12 mouse cellular contexts compared by ENCODE assay signal in the genomic region with DNA sequence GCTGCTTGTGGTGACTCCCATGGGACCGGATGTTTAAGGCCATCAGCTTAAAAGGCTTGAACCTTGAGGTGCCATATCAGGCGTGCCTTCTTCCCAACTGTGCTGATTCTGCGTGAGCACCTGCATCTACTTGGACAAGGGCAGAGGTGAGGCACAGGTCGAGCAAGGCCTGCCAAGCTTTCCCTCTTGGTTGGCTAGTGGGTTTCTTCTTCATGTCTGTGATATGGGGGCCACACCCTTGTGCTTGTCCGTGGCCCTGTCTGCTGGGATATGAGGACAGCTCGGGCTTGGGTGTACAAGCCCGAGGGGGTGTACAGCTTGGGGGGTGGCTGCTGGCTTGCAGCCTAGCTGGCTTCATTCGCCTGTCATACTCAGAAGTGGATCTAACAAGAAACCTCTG. TPM values are rescaled to one million over a fixed set of nuclear protein-coding genes. Genes with fewer than 3 reads are reported as not detected.
DNase-seq lines count a peak whose midpoint lies in the region; ATAC-seq and TF ChIP-seq lines count a peak whose summit lies in the region.
"Had no signal": no experiment of that assay in that cellular context is flagged by ENCODE, and none has a peak within 500 bp of the region (broad histone marks: within the 10 kb centered on the region; RNA-seq: fewer than 3 reads in every experiment).

No protein-coding gene starts in this region.

- peaks cover 9% of the 10 kb centered on the region for H3K4me1 ChIP-seq in heart, embryonic 12.5 days (replicated peaks)
- peaks cover 14% of the 10 kb centered on the region for H3K4me1 ChIP-seq in kidney, adult 2 months (ENCODE audit: control insufficient read depth, insufficient read depth, low read length)
- H3K4me1 ChIP-seq in midbrain, postnatal 0 days (ENCODE audit: insufficient read depth, low read length), result no peaks in the 10 kb centered on the region
- peaks cover 33% of the 10 kb centered on the region for H3K4me1 ChIP-seq in midbrain, embryonic 10.5 days
- H3K4me1 ChIP-seq in liver, embryonic 11.5 days (replicated peaks; ENCODE audit: control insufficient read depth, insufficient read depth, low read length), result no peaks in the 10 kb centered on the region; the same call in 1 of the 2 replicates
- H3K4me1 ChIP-seq: liver, embryonic 15.5 days had no signal

- no peak overlapping the region for H3K27ac ChIP-seq in heart, embryonic 12.5 days (ENCODE audit: poor library complexity, severe bottlenecking)
- peak overlapping the region; percentile 89; the same call in 1 of the 2 replicates for H3K27ac ChIP-seq in kidney, adult 2 months (ENCODE audit: insufficient read depth, low read depth, low read length)
- peak overlapping the region; percentile 26; the same call in 1 of the 2 replicates for H3K27ac ChIP-seq in midbrain, postnatal 0 days (ENCODE audit: low read depth, low read length)
- no peak overlapping the region for H3K27ac ChIP-seq in midbrain, embryonic 10.5 days (replicated peaks)
- no peak overlapping the region for H3K27ac ChIP-seq in liver, embryonic 11.5 days (ENCODE audit: low read depth, low read length)
- H3K27ac ChIP-seq: liver, embryonic 15.5 days had no signal

- WGBS in heart, embryonic 12.5 days, result 81% methylated on average over 8 of the region's 8 CpGs
- WGBS in kidney, adult 2 months, result 70% methylated on average over 8 of the region's 8 CpGs
- WGBS in midbrain, postnatal 0 days, result 89% methylated on average over 8 of the region's 8 CpGs
- WGBS in midbrain, embryonic 10.5 days, result 91% methylated on average over 8 of the region's 8 CpGs
- 80% methylated on average over 8 of the region's 8 CpGs for WGBS in liver, embryonic 11.5 days

- no peaks in the 10 kb centered on the region for H3K36me3 ChIP-seq in heart, embryonic 12.5 days
- H3K36me3 ChIP-seq in kidney, adult 2 months (ENCODE audit: control insufficient read depth, insufficient read depth, low read length), result no peaks in the 10 kb centered on the region
- H3K36me3 ChIP-seq in midbrain, postnatal 0 days (ENCODE audit: insufficient read depth, low read length), result no peaks in the 10 kb centered on the region
- H3K36me3 ChIP-seq in midbrain, embryonic 10.5 days, result no peaks in the 10 kb centered on the region
- no peaks in the 10 kb centered on the region for H3K36me3 ChIP-seq in liver, embryonic 11.5 days (ENCODE audit: control insufficient read depth, insufficient read depth, low read length)
- H3K36me3 ChIP-seq: forebrain, embryonic 12.5 days; liver, embryonic 15.5 days had no signal

- H3K4me3 ChIP-seq in heart, embryonic 12.5 days, result no peak overlapping the region
- H3K4me3 ChIP-seq in kidney, adult 2 months (ENCODE audit: insufficient read depth, low read depth, low read length), result no peak overlapping the region
- H3K4me3 ChIP-seq in midbrain, postnatal 0 days (ENCODE audit: low read depth, low read length), result no peak overlapping the region
- no peak overlapping the region for H3K4me3 ChIP-seq in midbrain, embryonic 10.5 days
- H3K4me3 ChIP-seq in liver, embryonic 11.5 days (ENCODE audit: low read depth, low read length), result no peak overlapping the region
- H3K4me3 ChIP-seq: forebrain, embryonic 12.5 days; liver, embryonic 15.5 days had no signal

- H3K9me3 ChIP-seq in heart, embryonic 12.5 days (replicated peaks), result 0 out of 2 replicates have a peak, but pooled peaks cover 7% of the 10 kb centered on the region
- H3K9me3 ChIP-seq in midbrain, postnatal 0 days (ENCODE audit: low read length), result no peaks in the 10 kb centered on the region
- no peaks in the 10 kb centered on the region for H3K9me3 ChIP-seq in midbrain, embryonic 10.5 days (replicated peaks)
- no peaks in the 10 kb centered on the region for H3K9me3 ChIP-seq in liver, embryonic 11.5 days (ENCODE audit: control insufficient read depth, low read length)
- H3K9me3 ChIP-seq: forebrain, embryonic 12.5 days; liver, embryonic 15.5 days had no signal

- no peak for TF ChIP-seq CTCF in kidney, adult 2 months (conservative IDR thresholded peaks at IDR 0.05; ENCODE audit: insufficient read depth, insufficient read length, low read depth, low read length)
- no peak for TF ChIP-seq CTCF in midbrain, postnatal 0 days (IDR thresholded peaks at IDR 0.05)

- DNase-seq in heart, adult 11 months, result peak; percentile 91
- DNase-seq in kidney, adult 2 months, result no peak
- DNase-seq in kidney, adult 9 months, result no peak
- DNase-seq in midbrain, postnatal 0 days (ENCODE audit: low spot score), result no peak
- DNase-seq in midbrain, embryonic 10.5 days (ENCODE audit: low spot score), result no peak
- no peak for DNase-seq in liver, embryonic 11.5 days (ENCODE audit: low spot score)
- DNase-seq: cerebellum, postnatal 25 days; gastrocnemius, postnatal 10 days; right cerebral cortex, postnatal 4 days had no signal

- H3K27me3 ChIP-seq in heart, embryonic 12.5 days (replicated peaks), result peaks cover 18% of the 10 kb centered on the region; the same call in 1 of the 2 replicates
- H3K27me3 ChIP-seq in kidney, adult 2 months (replicated peaks; ENCODE audit: control insufficient read depth, insufficient read depth, low read length), result no peaks in the 10 kb centered on the region
- no peaks in the 10 kb centered on the region for H3K27me3 ChIP-seq in midbrain, postnatal 0 days (ENCODE audit: insufficient read depth, low read length)
- no peaks in the 10 kb centered on the region for H3K27me3 ChIP-seq in midbrain, embryonic 10.5 days (ENCODE audit: low read depth, poor library complexity, severe bottlenecking)
- no peaks in the 10 kb centered on the region for H3K27me3 ChIP-seq in liver, embryonic 11.5 days (replicated peaks; ENCODE audit: control insufficient read depth, insufficient read depth, low read length)
- H3K27me3 ChIP-seq: forebrain, embryonic 12.5 days had no signal

- H3K4me2 ChIP-seq in heart, embryonic 12.5 days, result no peak overlapping the region
- no peak overlapping the region for H3K4me2 ChIP-seq in midbrain, postnatal 0 days (ENCODE audit: low read depth, low read length, poor library complexity, severe bottlenecking)
- no peak overlapping the region for H3K4me2 ChIP-seq in liver, embryonic 11.5 days
- H3K4me2 ChIP-seq: forebrain, embryonic 12.5 days; liver, embryonic 15.5 days had no signal

- no peak for ATAC-seq in heart, embryonic 12.5 days (ENCODE audit: insufficient number of reproducible peaks, low FRiP score)
- ATAC-seq in midbrain, postnatal 0 days (ENCODE audit: low FRiP score), result no peak
- no peak for ATAC-seq in liver, embryonic 11.5 days (replicated peaks; ENCODE audit: low FRiP score)

- TF ChIP-seq POLR2A in kidney, adult 2 months (IDR thresholded peaks at IDR 0.05; ENCODE audit: low read depth, low read length), result no peak

- no peak overlapping the region for H3K9ac ChIP-seq in heart, embryonic 12.5 days
- no peak overlapping the region for H3K9ac ChIP-seq in midbrain, postnatal 0 days (replicated peaks; ENCODE audit: low read length, poor library complexity, severe bottlenecking)
- no peak overlapping the region for H3K9ac ChIP-seq in liver, embryonic 11.5 days (ENCODE audit: low read depth, low read length)
- H3K9ac ChIP-seq: forebrain, embryonic 12.5 days; liver, embryonic 15.5 days had no signal

RNA-seq across cellular contexts. Expression of a gene that starts 51.4 kb away (rescaled TPM):
- polyA plus RNA-seq in heart, embryonic 12.5 days (2016; fragmentation: Nextera tagmentation; extraction: Ambion mirVana), result 11.4 and 11.5 TPM in 2 replicates
- 15.1 and 16.6 TPM in 2 replicates for polyA plus RNA-seq in kidney, adult 2 months (2012; rRNA removed)
- total RNA-seq in midbrain, postnatal 0 days (2014; rRNA removed), result 391 and 405 TPM in 2 replicates
- 130 and 136 TPM in 2 replicates for polyA plus RNA-seq in midbrain, postnatal 0 days (2015; fragmentation: Nextera tagmentation; extraction: Ambion mirVana)
- 26.4 and 42.7 TPM in 2 replicates for polyA plus RNA-seq in midbrain, embryonic 10.5 days (2016; fragmentation: Nextera tagmentation; extraction: Ambion mirVana)
- 3.4 and 4.3 TPM in 2 replicates for polyA plus RNA-seq in liver, embryonic 11.5 days (2014; fragmentation: Nextera tagmentation; extraction: Ambion mirVana)

Comparison
In these comparisons a context has a peak if more than half of its experiments do, and no peak if none do; other contexts are left out.
1. H3K27ac ChIP-seq: peak in kidney, adult 2 months (single experiment) and midbrain, postnatal 0 days (single experiment); none in heart, embryonic 12.5 days (single experiment), midbrain, embryonic 10.5 days (single experiment) and liver, embryonic 11.5 days (single experiment).